Mouse (Mus musculus) liver, embryonic 13.5 days (tissue): ENCODE results near the gene Kcnk10. TPM values are rescaled to one million over a fixed set of nuclear protein-coding genes. Genes with fewer than 3 reads are reported as not detected.

Experiments
- ATAC-seq: fragments of 200-750 bp; cut with Nextera tagmentation; 2 replicates; pipeline ENCODE4 v1.8.0; 2017; ENCODE audit warnings: low read depth, mild to moderate bottlenecking, moderate number of reproducible peaks, moderate library complexity
- DNase-seq: peaks from one replicate; pipeline ENCODE4 v3.0.0; 2022
- H3K27ac ChIP-seq: fragments of 300-500 bp; sonication (generic); 2 replicates; pipeline ENCODE4 v1.5.1; 2015; ENCODE audit warnings: moderate library complexity, mild to moderate bottlenecking, inconsistent platforms
- H3K27me3 ChIP-seq: fragments of 300-500 bp; sonication (generic); 2 replicates; pipeline ENCODE4 v1.6.1; 2015; ENCODE audit warnings: mild to moderate bottlenecking, inconsistent platforms
- H3K36me3 ChIP-seq: fragments of 300-500 bp; sonication (generic); 2 replicates; pipeline ENCODE4 v1.6.1; 2015; ENCODE audit warnings: mild to moderate bottlenecking, inconsistent platforms
- H3K4me1 ChIP-seq: fragments of 300-500 bp; sonication (generic); replicated peaks from 2 replicates; pipeline ENCODE4 v1.6.1; 2015; ENCODE audit warnings: inconsistent platforms
- H3K4me2 ChIP-seq: fragments of 300-500 bp; sonication (generic); 2 replicates; pipeline ENCODE4 v1.6.1; 2015; ENCODE audit warnings: inconsistent platforms, mild to moderate bottlenecking, moderate library complexity
- H3K4me3 ChIP-seq: fragments of 300-500 bp; sonication (generic); replicated peaks from 2 replicates; pipeline ENCODE4 v1.5.1; 2015; ENCODE audit warnings: mild to moderate bottlenecking, inconsistent platforms
- H3K9ac ChIP-seq: fragments of 300-500 bp; sonication (generic); 2 replicates; pipeline ENCODE4 v1.6.1; 2015; ENCODE audit warnings: mild to moderate bottlenecking, inconsistent platforms
- H3K9me3 ChIP-seq: fragments of 300-500 bp; sonication (generic); replicated peaks from 2 replicates; pipeline ENCODE4 v1.6.1; 2016; ENCODE audit warnings: inconsistent platforms
- WGBS: fragments of 180-500 bp; shearing (Covaris S2); methylation state at CpG from one replicate; pipeline ENCODE4 v1.1.7; 2015; ENCODE audit not compliant: insufficient replicate concordance; 5-methylcytosine and 5-hydroxymethylcytosine counted together
- polyA plus RNA-seq: library from polyadenylated mRNA; unstranded; fragments of >200 nt; fragmentation: Nextera tagmentation; extraction: Ambion mirVana; gene quantifications from 2 replicates; pipeline ENCODE4 v1.2.1, GENCODE M21; 2015

The Kcnk10 gene
- polyA plus RNA-seq, 1 experiment from 2014 or later = not detected

DNA sequence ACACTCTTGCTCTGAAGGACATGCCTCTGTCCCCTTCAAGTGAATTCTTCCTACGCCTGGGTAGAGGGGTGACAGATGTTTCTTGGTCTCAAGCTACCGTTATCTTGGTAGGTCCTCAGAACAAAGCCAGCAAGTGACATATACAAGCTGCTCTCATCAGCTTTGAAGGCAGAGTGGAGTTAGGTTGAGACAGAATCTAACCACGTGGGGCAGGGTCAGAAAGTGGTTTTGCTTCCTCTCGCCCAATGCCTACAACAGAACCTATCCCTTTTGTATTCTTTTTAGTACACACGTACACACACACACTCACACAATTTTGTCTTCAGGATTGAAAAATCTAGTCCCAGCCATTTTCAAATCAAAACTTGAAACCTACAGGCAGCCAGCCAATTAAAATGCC, 186.8 kb downstream of the Kcnk10 start:
- Histone ChIP-seq H3K9me3 (no peaks in the 10 kb centered on the region), H3K27ac (no peak overlapping the region), H3K4me1 (no peaks in the 10 kb centered on the region), H3K27me3 (no peaks in the 10 kb centered on the region), H3K4me2 (no peak overlapping the region), H3K9ac (no peak overlapping the region), H3K36me3 (no peaks in the 10 kb centered on the region), H3K4me3 (no peak overlapping the region)
- ATAC-seq (no peak), DNase-seq (no peak)
- 55% methylated on average over 5 of the region's 5 CpGs for WGBS

DNA sequence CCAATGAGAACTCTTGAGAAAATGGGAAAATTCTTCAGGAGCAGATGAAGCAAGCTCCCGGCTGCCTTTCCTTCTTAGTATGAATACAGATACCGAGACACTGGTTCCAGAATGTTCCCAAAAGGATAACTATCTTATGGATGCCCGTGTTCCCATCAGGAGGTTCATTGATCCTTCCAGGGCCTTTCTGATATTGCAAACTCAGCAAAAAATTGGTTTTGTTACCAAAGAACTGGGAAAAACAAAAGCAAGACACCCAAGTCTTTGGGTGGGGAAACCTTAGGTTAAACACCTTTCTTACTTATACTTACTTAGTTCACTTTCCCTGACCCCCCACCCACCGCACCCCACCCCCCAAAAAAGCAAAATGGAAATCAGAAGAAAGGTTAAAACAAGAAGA, 188.5 kb downstream of the Kcnk10 start:
- Histone ChIP-seq H3K27me3 (no peaks in the 10 kb centered on the region), H3K9me3 (no peaks in the 10 kb centered on the region), H3K27ac (no peak overlapping the region), H3K9ac (no peak overlapping the region), H3K4me1 (no peaks in the 10 kb centered on the region), H3K4me3 (no peak overlapping the region), H3K36me3 (no peaks in the 10 kb centered on the region), H3K4me2 (no peak overlapping the region)
- ATAC-seq (no peak), DNase-seq (no peak)
- WGBS = 66% methylated on average over 4 of the region's 4 CpGs

Other genes starting within 250 kb of the Kcnk10 start
- 2.4 and 3.1 TPM in 2 replicates for gene Spata7, start 49.8 kb upstream of the Kcnk10 start, polyA plus RNA-seq
- gene Ptpn21, start 159.1 kb upstream of the Kcnk10 start, polyA plus RNA-seq = 1.8 and 1.9 TPM in 2 replicates
- 44.1 and 53.5 TPM in 2 replicates for gene Zc3h14, start 168.7 kb upstream of the Kcnk10 start, polyA plus RNA-seq